Mouse (Mus musculus) lung, adult 2 months (tissue): Measurements from ENCODE around the gene Zcchc9.

Experiments
- CTCF ChIP-seq: fragments of 200-500 bp; IDR thresholded peaks from 2 replicates; pipeline ENCODE4 v1.5.1; 2011; ENCODE audit warnings: mild to moderate bottlenecking, low read length, control low read depth; ENCODE audit not compliant: insufficient read depth
- POLR2A ChIP-seq: fragments of 200-500 bp; IDR thresholded peaks from 2 replicates; pipeline ENCODE4 v1.6.1; 2011; ENCODE audit warnings: low read depth, mild to moderate bottlenecking, control low read depth, low read length, borderline replicate concordance; ENCODE audit errors: extremely low read depth

GRCm38 (mm10) chr13:91796916-91797315 is 10.6 kb downstream of the Zcchc9 start:
- TF ChIP-seq CTCF (no peak), POLR2A (no peak)
